In genomic region chr5:130875391-130875790, GRCm38 (mm10) we compare ENCODE assay signal across 31 mouse cellular contexts.
A peak's percentile ranks its signal among the peaks of the same experiment; 100 is the strongest.
DNase-seq lines count a peak whose midpoint lies in the region; ATAC-seq lines count a peak whose summit lies in the region.
"Had no signal": no experiment of that assay in that cellular context is flagged by ENCODE, and none has a peak within 500 bp of the region (broad histone marks: within the 10 kb centered on the region; RNA-seq: fewer than 3 reads in every experiment).

No protein-coding gene starts in this region.

- peak; percentile 66 for DNase-seq in cerebellum, adult 11-12 months
- no peak for DNase-seq in cerebellum, adult 8-10 months
- DNase-seq in cerebellum, adult 9-10 months = peak; percentile 52
- peak; percentile 47 to 54 for DNase-seq in cerebellum, postnatal 14 days
- no peak for DNase-seq in spleen, postnatal 14 days (ENCODE audit: low spot score in 2 of 2)
- no peak for DNase-seq in urinary bladder, postnatal 25 days (ENCODE audit: low spot score)
- DNase-seq: adrenal gland, postnatal 10 days; adrenal gland, postnatal 36 days; B cell, adult 2 months; embryo, embryonic 11 days; gastrocnemius, postnatal 25 days; heart, adult 18-20 months; heart, postnatal 10 days; heart, postnatal 36 days; kidney, adult 11 months had no signal

- no peaks in the 10 kb centered on the region for H3K4me1 ChIP-seq in megakaryocyte, embryonic 14.5 days
- H3K4me1 ChIP-seq: embryonic facial prominence, embryonic 10.5 days; embryonic facial prominence, embryonic 13.5 days; forebrain, embryonic 12.5 days; forebrain, embryonic 15.5 days; heart, embryonic 12.5 days; heart, embryonic 15.5 days; hindbrain, embryonic 10.5 days; hindbrain, embryonic 13.5 days; intestine, embryonic 15.5 days had no signal

- no peaks in the 10 kb centered on the region for H3K27me3 ChIP-seq in megakaryocyte, embryonic 14.5 days (replicated peaks)
- H3K27me3 ChIP-seq: CH12.LX; embryonic facial prominence, embryonic 13.5 days; forebrain, embryonic 12.5 days; forebrain, embryonic 15.5 days; heart, embryonic 12.5 days; heart, embryonic 15.5 days; hindbrain, embryonic 13.5 days; intestine, embryonic 15.5 days; Patski had no signal

- no peak for ATAC-seq in megakaryocyte, adult 5-6 weeks (ENCODE audit: poor library complexity, severe bottlenecking)
- ATAC-seq: forebrain, embryonic 15.5 days; hindbrain, embryonic 16.5 days; intestine, embryonic 15.5 days; Patski had no signal

- no peaks in the 10 kb centered on the region for H3K36me3 ChIP-seq in megakaryocyte, embryonic 14.5 days (replicated peaks; ENCODE audit: low read length)
- H3K36me3 ChIP-seq: embryonic facial prominence, embryonic 10.5 days; embryonic facial prominence, embryonic 13.5 days; forebrain, embryonic 12.5 days; forebrain, embryonic 15.5 days; G1E; heart, embryonic 12.5 days; heart, embryonic 15.5 days; hindbrain, embryonic 10.5 days; intestine, embryonic 15.5 days had no signal

- peaks cover 82% of the 10 kb centered on the region for H3K9me3 ChIP-seq in megakaryocyte, embryonic 14.5 days
- H3K9me3 ChIP-seq: embryonic facial prominence, embryonic 10.5 days; forebrain, embryonic 12.5 days; forebrain, embryonic 15.5 days; heart, embryonic 15.5 days; intestine, embryonic 15.5 days had no signal

- peak overlapping the region; percentile 69 for H3K4me3 ChIP-seq in megakaryocyte, embryonic 14.5 days (replicated peaks)
- H3K4me3 ChIP-seq: embryonic facial prominence, embryonic 10.5 days; embryonic facial prominence, embryonic 13.5 days; erythroblast, embryonic 14.5 days; forebrain, embryonic 12.5 days; forebrain, embryonic 15.5 days; heart, embryonic 12.5 days; heart, embryonic 15.5 days; hindbrain, embryonic 10.5 days; hindbrain, embryonic 13.5 days; intestine, embryonic 15.5 days had no signal

Comparison
In these comparisons a context has a peak if more than half of its experiments do, and no peak if none do; other contexts are left out.
1. DNase-seq: peak in cerebellum, adult 11-12 months (single experiment), cerebellum, adult 9-10 months (single experiment) and cerebellum, postnatal 14 days (2 of 2); none in cerebellum, adult 8-10 months (single experiment), spleen, postnatal 14 days (0 of 2) and urinary bladder, postnatal 25 days (single experiment).